9 mouse cellular contexts compared by ENCODE assay signal in the genomic region with DNA sequence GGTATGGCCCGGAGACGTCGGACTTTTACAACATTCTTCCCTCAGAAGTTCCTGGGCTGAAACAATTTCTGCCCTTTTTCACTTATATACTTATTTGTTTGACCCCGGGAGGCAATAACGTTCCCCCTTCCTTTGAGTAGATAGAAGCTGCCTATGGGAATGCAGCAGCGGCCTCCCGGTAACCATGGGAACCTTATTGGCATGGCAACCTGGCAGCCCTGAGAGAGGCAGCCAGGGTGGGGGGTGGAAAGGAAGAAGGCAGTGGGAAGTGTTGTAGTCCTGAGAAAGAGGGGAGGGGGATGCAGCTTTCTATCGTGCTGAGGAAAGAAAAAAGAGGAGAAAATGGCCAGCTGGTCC. TPM values are rescaled to one million over a fixed set of nuclear protein-coding genes. Genes with fewer than 3 reads are reported as not detected.
DNase-seq lines count a peak whose midpoint lies in the region; ATAC-seq lines count a peak whose summit lies in the region.
"Had no signal": no experiment of that assay in that cellular context is flagged by ENCODE, and none has a peak within 500 bp of the region (broad histone marks: within the 10 kb centered on the region; RNA-seq: fewer than 3 reads in every experiment).

Gene Fez1, plus strand, starts transcription at position 221 of the 357 bp plus-strand sequence.

- DNase-seq in heart, adult 9 months (ENCODE audit: low spot score in 2 of 2): no peak
- peak; percentile 96 for DNase-seq in brain, adult 2 months (ENCODE audit: low read depth, low spot score)
- DNase-seq in layer of hippocampus, adult 9-10 months (ENCODE audit: low spot score): peak; percentile 64
- no peak for DNase-seq in spleen, postnatal 14 days (ENCODE audit: low spot score in 2 of 2)

- no peak for ATAC-seq in heart, embryonic 15.5 days (replicated peaks; ENCODE audit: insufficient number of reproducible peaks, insufficient read depth, low FRiP score, low read depth)
- peak; percentile 99 for ATAC-seq in forebrain, embryonic 12.5 days (ENCODE audit: low FRiP score)
- ATAC-seq in midbrain, embryonic 16.5 days: peak; percentile 98
- no peak for ATAC-seq in activated CD4-positive, CD25-positive, alpha-beta regulatory T cell, adult 4 months

- H3K27ac ChIP-seq in heart, embryonic 15.5 days: no peak within 1 kb of the TSS
- peak within 1 kb of the TSS; percentile 99 for H3K27ac ChIP-seq in forebrain, embryonic 12.5 days
- H3K27ac ChIP-seq in midbrain, embryonic 16.5 days (ENCODE audit: low read length): peak within 1 kb of the TSS; percentile 99
- H3K27ac ChIP-seq: liver, embryonic 14.5 days had no signal

- no peak within 1 kb of the TSS for H3K9ac ChIP-seq in heart, embryonic 15.5 days
- peak within 1 kb of the TSS; percentile 39; the same call in 1 of the 2 replicates for H3K9ac ChIP-seq in forebrain, embryonic 12.5 days
- H3K9ac ChIP-seq in midbrain, embryonic 16.5 days (ENCODE audit: low read depth, low read length): peak within 1 kb of the TSS; percentile 28
- H3K9ac ChIP-seq: liver, embryonic 14.5 days had no signal

- no peak within 1 kb of the TSS for H3K4me3 ChIP-seq in heart, embryonic 15.5 days
- H3K4me3 ChIP-seq in forebrain, embryonic 12.5 days (replicated peaks): peak within 1 kb of the TSS; percentile 36
- H3K4me3 ChIP-seq in midbrain, embryonic 16.5 days (ENCODE audit: low read depth, low read length): peak within 1 kb of the TSS; percentile 38

- H3K9me3 ChIP-seq in heart, embryonic 15.5 days (replicated peaks): no peaks in the 10 kb centered on the region
- no peaks in the 10 kb centered on the region for H3K9me3 ChIP-seq in forebrain, embryonic 12.5 days
- no peaks in the 10 kb centered on the region for H3K9me3 ChIP-seq in midbrain, embryonic 16.5 days (replicated peaks; ENCODE audit: control insufficient read depth, low read length, poor library complexity, severe bottlenecking)

- 0 out of 2 replicates have a peak, but pooled peaks cover 6% of the 10 kb centered on the region for H3K4me1 ChIP-seq in heart, embryonic 15.5 days (replicated peaks)
- H3K4me1 ChIP-seq in forebrain, embryonic 12.5 days: peaks cover 18% of the 10 kb centered on the region
- H3K4me1 ChIP-seq in midbrain, embryonic 16.5 days (ENCODE audit: control insufficient read depth, insufficient read depth, low read length): peaks cover 16% of the 10 kb centered on the region

- H3K4me2 ChIP-seq in heart, embryonic 15.5 days: peak within 1 kb of the TSS; percentile 32
- H3K4me2 ChIP-seq in forebrain, embryonic 12.5 days: peak within 1 kb of the TSS; percentile 58
- H3K4me2 ChIP-seq in midbrain, embryonic 16.5 days (ENCODE audit: low read length): peak within 1 kb of the TSS; percentile 58

- no peaks in the 10 kb centered on the region for H3K36me3 ChIP-seq in heart, embryonic 15.5 days
- no peaks in the 10 kb centered on the region for H3K36me3 ChIP-seq in forebrain, embryonic 12.5 days (replicated peaks)
- no peaks in the 10 kb centered on the region for H3K36me3 ChIP-seq in midbrain, embryonic 16.5 days (ENCODE audit: control insufficient read depth, insufficient read depth, low read length)

- no peaks in the 10 kb centered on the region for H3K27me3 ChIP-seq in heart, embryonic 15.5 days
- H3K27me3 ChIP-seq in forebrain, embryonic 12.5 days: no peaks in the 10 kb centered on the region
- no peaks in the 10 kb centered on the region for H3K27me3 ChIP-seq in midbrain, embryonic 16.5 days (ENCODE audit: control insufficient read depth, insufficient read depth, low read depth, low read length)

- WGBS in heart, embryonic 15.5 days: 8% methylated on average over 8 of the region's 8 CpGs
- WGBS in forebrain, embryonic 12.5 days: under 1% methylated on average over 8 of the region's 8 CpGs
- WGBS in midbrain, embryonic 16.5 days: 0% methylated on average over 8 of the region's 8 CpGs

RNA-seq across cellular contexts. Expression of gene Fez1, which starts in this region (rescaled TPM):
- 1.9 and 5.0 TPM in 2 replicates for polyA plus RNA-seq in heart, embryonic 15.5 days (2015; fragmentation: Nextera tagmentation; extraction: Ambion mirVana)
- polyA plus RNA-seq in forebrain, embryonic 12.5 days (2016; fragmentation: Nextera tagmentation; extraction: Ambion mirVana): 446 and 473 TPM in 2 replicates
- polyA plus RNA-seq in midbrain, embryonic 16.5 days (2015; fragmentation: Nextera tagmentation; extraction: Ambion mirVana): 612 and 638 TPM in 2 replicates
- not detected for polyA plus RNA-seq in activated CD4-positive, CD25-positive, alpha-beta regulatory T cell, adult 4 months (2017; shearing (Covaris generic))

Comparison
In these comparisons a context has a peak if more than half of its experiments do, and no peak if none do; other contexts are left out.
1. RNA of gene Fez1 (polyA plus RNA-seq): 612 to 638 TPM in midbrain, embryonic 16.5 days and 446 to 473 TPM in forebrain, embryonic 12.5 days; 1.9 to 5.0 TPM in heart, embryonic 15.5 days and not detected in activated CD4-positive, CD25-positive, alpha-beta regulatory T cell, adult 4 months; every median in the first group is over 10 times any median in the second.
2. ATAC-seq: peak in forebrain, embryonic 12.5 days (single experiment) and midbrain, embryonic 16.5 days (single experiment); none in heart, embryonic 15.5 days (single experiment) and activated CD4-positive, CD25-positive, alpha-beta regulatory T cell, adult 4 months (single experiment).
3. DNase-seq: peak in brain, adult 2 months (single experiment) and layer of hippocampus, adult 9-10 months (single experiment); none in heart, adult 9 months (0 of 2) and spleen, postnatal 14 days (0 of 2).
4. Peak in every context shown above with its lines, with median percentiles within 50 percentile points of each other: H3K4me2 ChIP-seq.